Mouse (Mus musculus): ENCODE data around the gene Srrm4.

DNA sequence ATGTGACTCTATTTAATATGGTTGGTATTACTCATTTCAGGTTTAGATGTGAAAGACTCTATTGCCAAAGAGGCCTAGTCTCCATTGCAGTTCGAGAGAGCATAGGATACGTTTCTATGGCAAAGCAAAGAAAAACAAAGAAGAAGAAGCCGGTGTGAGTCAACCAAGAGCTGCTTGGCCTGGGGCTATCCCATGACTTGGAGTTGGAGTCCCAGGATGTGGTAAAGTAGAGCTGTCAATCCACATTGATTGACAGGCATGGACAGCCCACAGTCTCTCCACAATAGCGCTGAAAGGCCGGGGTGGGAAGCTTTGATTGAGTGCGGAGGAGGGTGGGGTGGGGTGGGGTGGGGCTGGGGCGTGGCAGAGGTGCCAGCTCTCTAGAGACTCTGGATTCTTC, 158.7 kb downstream of the Srrm4 start:
- TF ChIP-seq CTCF (IDR thresholded peaks at IDR 0.05; ENCODE audit: low read depth) (no peak), EP300 (IDR thresholded peaks at IDR 0.05; ENCODE audit: low read depth) (no peak)
